Mouse (Mus musculus): ENCODE data around the gene Rprd1b.

Gene Rprd1b

GRCm38 (mm10) chr2:158122814-158123213 is 94.5 kb downstream of the Rprd1b start:
- in situ Hi-C loops (cut with MboI): no loop called here

GRCm38 (mm10) chr2:158127245-158127644 is 98.9 kb downstream of the Rprd1b start:
- in situ Hi-C loops (cut with MboI): no loop called here

- in situ Hi-C loops (cut with MboI): no loop called here
These were observed 99.6 kb downstream of the Rprd1b start for GRCm38 (mm10) chr2:158127872-158128271.

- in situ Hi-C loops (cut with MboI): no loop called here
These were observed 100.3 kb downstream of the Rprd1b start for GRCm38 (mm10) chr2:158128461-158129130.

GRCm38 (mm10) chr2:158129291-158130002 is 101.2 kb downstream of the Rprd1b start:
- in situ Hi-C loops (cut with MboI): no loop called here

- in situ Hi-C loops (cut with MboI): no loop called here
These were observed 102.2 kb downstream of the Rprd1b start for GRCm38 (mm10) chr2:158130391-158130986.

- in situ Hi-C loops (cut with MboI): no loop called here
These were observed 103.0 kb downstream of the Rprd1b start for GRCm38 (mm10) chr2:158131197-158131835.

GRCm38 (mm10) chr2:158132320-158132719 is 104.0 kb downstream of the Rprd1b start:
- in situ Hi-C loops (cut with MboI): no loop called here

GRCm38 (mm10) chr2:158133050-158133449 is 104.8 kb downstream of the Rprd1b start:
- in situ Hi-C loops (cut with MboI): no loop called here

- in situ Hi-C loops (cut with MboI): no loop called here
These were observed 107.9 kb downstream of the Rprd1b start for GRCm38 (mm10) chr2:158136205-158136604.

GRCm38 (mm10) chr2:158137771-158138170 is 109.5 kb downstream of the Rprd1b start:
- in situ Hi-C loops (cut with MboI): no loop called here

GRCm38 (mm10) chr2:158138778-158139177 is 110.5 kb downstream of the Rprd1b start:
- in situ Hi-C loops (cut with MboI): no loop called here

- in situ Hi-C loops (cut with MboI): no loop called here
These were observed 111.3 kb downstream of the Rprd1b start for GRCm38 (mm10) chr2:158139628-158140027.

GRCm38 (mm10) chr2:158140664-158141063 is 112.4 kb downstream of the Rprd1b start:
- in situ Hi-C loops (cut with MboI): no loop called here

GRCm38 (mm10) chr2:158141271-158141670 is 113.0 kb downstream of the Rprd1b start:
- in situ Hi-C loops (cut with MboI): no loop called here

- in situ Hi-C loops (cut with MboI): no loop called here
These were observed 113.6 kb downstream of the Rprd1b start for GRCm38 (mm10) chr2:158141690-158142440.

- in situ Hi-C loops (cut with MboI): no loop called here
These were observed 114.7 kb downstream of the Rprd1b start for GRCm38 (mm10) chr2:158142981-158143380.

GRCm38 (mm10) chr2:158143816-158144215 is 115.5 kb downstream of the Rprd1b start:
- in situ Hi-C loops (cut with MboI): no loop called here

GRCm38 (mm10) chr2:158144263-158144662 is 116.0 kb downstream of the Rprd1b start:
- in situ Hi-C loops (cut with MboI): no loop called here

GRCm38 (mm10) chr2:158144750-158145527 is 116.6 kb downstream of the Rprd1b start:
- in situ Hi-C loops (cut with MboI): no loop called here

GRCm38 (mm10) chr2:158145528-158146065 is 117.3 kb downstream of the Rprd1b start:
- in situ Hi-C loops (cut with MboI): no loop called here

All from mature B cell (primary cell).